Mouse (Mus musculus) myocyte (in vitro differentiated cells): ENCODE data around the gene Coro7. TPM values are rescaled to one million over a fixed set of nuclear protein-coding genes. Genes with fewer than 3 reads are reported as not detected.
A peak's percentile ranks its signal among the peaks of the same experiment; 100 is the strongest.

Source experiments
- H3K27me3 ChIP-seq: one replicate; pipeline ENCODE4 v1.6.1; 2011; ENCODE audit not compliant: control insufficient read depth, insufficient read depth, insufficient read length
- H3K36me3 ChIP-seq: one replicate; pipeline ENCODE4 v1.6.1; 2011; ENCODE audit not compliant: control insufficient read depth, insufficient read depth
- H3K4me2 ChIP-seq: one replicate; pipeline ENCODE4 v1.6.1; 2011; ENCODE audit warnings: low read depth, control low read depth
- H3K4me3 ChIP-seq: one replicate; pipeline ENCODE4 v1.5.1; 2011; ENCODE audit warnings: mild to moderate bottlenecking, control low read depth, moderate library complexity
- H3K79me2 ChIP-seq: one replicate; pipeline ENCODE4 v1.6.1; 2011; ENCODE audit not compliant: control insufficient read depth, insufficient read depth
- H3ac ChIP-seq: one replicate; pipeline ENCODE4 v1.6.1; 2011; ENCODE audit not compliant: control insufficient read depth, insufficient read length
- CEBPB ChIP-seq: IDR thresholded peaks from 2 replicates; pipeline ENCODE4 v1.6.1; 2011; ENCODE audit warnings: mild to moderate bottlenecking, moderate library complexity; ENCODE audit not compliant: poor library complexity, insufficient read depth, severe bottlenecking
- E2F4 ChIP-seq: IDR thresholded peaks from one replicate; pipeline ENCODE4 v1.6.1; 2011; ENCODE audit warnings: mild to moderate bottlenecking, control low read depth, moderate library complexity; ENCODE audit not compliant: insufficient read depth
- MAX ChIP-seq: IDR thresholded peaks from one replicate; pipeline ENCODE4 v1.6.1; 2011; ENCODE audit warnings: low read depth, mild to moderate bottlenecking, control low read depth
- MYOD1 ChIP-seq, 3 experiments: IDR thresholded peaks; one replicate each; pipeline ENCODE4 v1.6.1; 2011; ENCODE audit warnings: control low read depth in 2 of 3, low read depth in 2 of 3, mild to moderate bottlenecking in 2 of 3, moderate library complexity in 1 of 3; ENCODE audit not compliant: insufficient read length in 2 of 3, control insufficient read depth in 1 of 3
- MYOG ChIP-seq, 3 experiments: IDR thresholded peaks; one replicate each; pipeline ENCODE4 v1.6.1; 2011; ENCODE audit warnings: control low read depth in 2 of 3, low read depth in 2 of 3, mild to moderate bottlenecking in 2 of 3; ENCODE audit not compliant: insufficient read length in 2 of 3, control insufficient read depth in 1 of 3, insufficient read depth in 1 of 3
- POLR2A ChIP-seq: IDR thresholded peaks from one replicate; pipeline ENCODE4 v1.6.1; 2011; ENCODE audit warnings: low read depth, mild to moderate bottlenecking, control low read depth, moderate library complexity; ENCODE audit not compliant: insufficient read length
- POLR2AphosphoS2 ChIP-seq: IDR thresholded peaks from one replicate; pipeline ENCODE4 v1.6.1; 2011; ENCODE audit warnings: low read depth, control low read depth; ENCODE audit not compliant: insufficient read length
- REST ChIP-seq: IDR thresholded peaks from one replicate; pipeline ENCODE4 v1.6.1; 2011; ENCODE audit warnings: mild to moderate bottlenecking, control low read depth, moderate library complexity; ENCODE audit not compliant: insufficient read depth, insufficient read length
- SRF ChIP-seq: IDR thresholded peaks from one replicate; pipeline ENCODE4 v1.6.1; 2011; ENCODE audit warnings: low read depth; ENCODE audit not compliant: control insufficient read depth, insufficient read length
- TCF12 ChIP-seq: IDR thresholded peaks from one replicate; pipeline ENCODE4 v1.6.1; 2011; ENCODE audit warnings: mild to moderate bottlenecking, control low read depth; ENCODE audit not compliant: poor library complexity, insufficient read depth, severe bottlenecking
- TCF3 ChIP-seq: IDR thresholded peaks from one replicate; pipeline ENCODE4 v1.6.1; 2011; ENCODE audit warnings: low read depth, control low read depth; ENCODE audit not compliant: insufficient read length
- USF1 ChIP-seq: IDR thresholded peaks from one replicate; pipeline ENCODE4 v1.6.1; 2011; ENCODE audit warnings: low read depth, mild to moderate bottlenecking, control low read depth, moderate library complexity
- polyA plus RNA-seq: library from polyadenylated mRNA; unstranded; fragments of >200 nt; fragmentation: generic; extraction: Trizol; gene quantifications from one replicate; pipeline ENCODE4 v1.2.1, GENCODE M21; 2012; ENCODE audit warnings: missing spikeins

Coro7 gene
- 15.2 TPM for polyA plus RNA-seq

- Histone ChIP-seq H3K4me3 (peak within 1 kb of the TSS; percentile 58), H3ac (peak within 1 kb of the TSS; percentile 44), H3K36me3 (peaks cover 23% of the 10 kb centered on the region), H3K27me3 (no peaks in the 10 kb centered on the region), H3K4me2 (peak within 1 kb of the TSS; percentile 87), H3K79me2 (peaks cover 4% of the 10 kb centered on the region)
- TF ChIP-seq POLR2AphosphoS2 (peak; percentile 89), SRF (no peak), REST (no peak), MYOD1 (IDR thresholded peaks at IDR 0.05; ENCODE audit: control insufficient read depth in 1 of 3, insufficient read length in 2 of 3, low read depth in 2 of 3) (peak in 2 of 3 experiments; percentile 85 to 90), MYOG (IDR thresholded peaks at IDR 0.05; ENCODE audit: control insufficient read depth in 1 of 3, insufficient read depth in 1 of 3, insufficient read length in 2 of 3, low read depth in 2 of 3) (peak; percentile 66 to 92 (median 83)), CEBPB (no peak), TCF12 (no peak), USF1 (peak; percentile 85), POLR2A (peak; percentile 80)
Observed at GRCm38 (mm10) chr16:4679121-4680018, at the start of gene Coro7. Gene Coro7 (minus strand): TSS chr16:4679777.

GRCm38 (mm10) chr16:4727963-4728362, 48.4 kb upstream of the Coro7 start:
- Histone ChIP-seq H3K4me3 (no peak overlapping the region), H3ac (no peak overlapping the region), H3K36me3 (no peaks in the 10 kb centered on the region), H3K79me2 (peaks cover 55% of the 10 kb centered on the region), H3K27me3 (no peaks in the 10 kb centered on the region), H3K4me2 (peak overlapping the region; percentile 96)
- no peak for TF ChIP-seq CEBPB
- TF ChIP-seq POLR2AphosphoS2: no peak
- TF ChIP-seq SRF: no peak
- TF ChIP-seq MAX: no peak
- TF ChIP-seq USF1: no peak

- peak overlapping the region; percentile 74 for H3K4me3 ChIP-seq
Observed at GRCm38 (mm10) chr16:4727526-4727925, 47.9 kb upstream of the Coro7 start.

GRCm38 (mm10) chr16:4726528-4727128, 47.1 kb upstream of the Coro7 start:
- peaks cover 46% of the 10 kb centered on the region for H3K79me2 ChIP-seq
- H3K27me3 ChIP-seq: no peaks in the 10 kb centered on the region
- TF ChIP-seq REST (no peak), TCF12 (no peak), TCF3 (no peak), USF1 (no peak), MYOD1 (IDR thresholded peaks at IDR 0.05; ENCODE audit: control insufficient read depth in 1 of 3, insufficient read length in 2 of 3, low read depth in 2 of 3) (no peak), MYOG (IDR thresholded peaks at IDR 0.05; ENCODE audit: control insufficient read depth in 1 of 3, insufficient read depth in 1 of 3, insufficient read length in 2 of 3, low read depth in 2 of 3) (no peak), SRF (no peak), POLR2A (no peak), E2F4 (no peak), CEBPB (no peak), MAX (no peak), POLR2AphosphoS2 (no peak)
- H3K36me3 ChIP-seq: no peaks in the 10 kb centered on the region
- H3K4me3 ChIP-seq: peak overlapping the region; percentile 74
- peak overlapping the region; percentile 43 for H3ac ChIP-seq
- peak overlapping the region; percentile 96 for H3K4me2 ChIP-seq

More at GRCm38 (mm10) chr16:4727526-4727925, 47.9 kb upstream of the Coro7 start:
- H3K27me3 ChIP-seq: no peaks in the 10 kb centered on the region
- H3K79me2 ChIP-seq: peaks cover 54% of the 10 kb centered on the region
- peak overlapping the region; percentile 96 for H3K4me2 ChIP-seq
- H3K36me3 ChIP-seq: no peaks in the 10 kb centered on the region
- no peak for TF ChIP-seq SRF
- TF ChIP-seq TCF12: no peak
- TF ChIP-seq TCF3: no peak
- TF ChIP-seq MYOG (IDR thresholded peaks at IDR 0.05; ENCODE audit: control insufficient read depth in 1 of 3, insufficient read depth in 1 of 3, insufficient read length in 2 of 3, low read depth in 2 of 3): no peak
- TF ChIP-seq MYOD1 (IDR thresholded peaks at IDR 0.05; ENCODE audit: control insufficient read depth in 1 of 3, insufficient read length in 2 of 3, low read depth in 2 of 3): no peak
- no peak for TF ChIP-seq USF1
- TF ChIP-seq REST: no peak
- no peak for TF ChIP-seq MAX
- no peak for TF ChIP-seq CEBPB
- TF ChIP-seq POLR2AphosphoS2: no peak
- no peak for TF ChIP-seq E2F4
- no peak for TF ChIP-seq POLR2A
- no peak overlapping the region for H3ac ChIP-seq
